Mouse (Mus musculus) left cerebral cortex, postnatal 25 days (tissue): ENCODE data around the gene Olfr1355. TPM values are rescaled to one million over a fixed set of nuclear protein-coding genes. Genes with fewer than 3 reads are reported as not detected.
"Not testable (repeated sequence)": the region's sequence is repeated elsewhere in the genome, so short reads cannot be mapped to it uniquely, and the experiment has no call there.

Experiments
- DNase-seq, 2 experiments: peaks; one replicate each; pipeline ENCODE4 v3.0.0; 2022; ENCODE audit warnings: low spot score in 2 of 2, mixed read lengths in 1 of 2
- intact Hi-C: fragments of 180-260 bp; cut with DNase I; formaldehyde crosslinking; loops from one replicate; pipeline ENCODE4 v1.15.1; 2025
- total RNA-seq, 2 experiments: library from RNA; stranded (reverse); gene quantifications; 2 replicates each; pipeline ENCODE4 v1.2.3; 2021

Gene Olfr1355
- not detected for total RNA-seq

DNA sequence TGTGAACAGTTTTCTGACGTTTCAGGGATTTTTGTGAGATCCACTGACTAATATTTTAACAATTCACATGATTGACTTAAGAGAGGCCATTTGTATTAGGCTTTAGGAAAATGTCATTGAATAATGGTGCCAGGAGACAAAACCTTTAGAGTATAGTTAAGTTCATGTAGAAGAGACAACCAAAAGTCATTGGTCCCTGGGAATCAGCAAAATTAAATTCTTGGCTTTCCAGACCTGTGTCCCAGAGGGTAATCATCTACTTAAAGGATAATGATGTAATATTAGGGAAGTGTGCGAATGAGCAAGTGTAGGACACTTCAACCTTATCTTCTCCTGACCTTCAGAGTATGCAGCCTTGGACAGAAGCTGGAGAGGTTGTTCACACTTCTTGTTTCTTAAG is at the start of gene Olfr1355:
Gene Olfr1355 (plus strand): TSS at position 301 of the 400 bp plus-strand sequence.
- intact Hi-C loops, result no loop called here
- no peak for DNase-seq

GRCm38 (mm10) chr10:78840456-78840855 is 34.9 kb upstream of the Olfr1355 start:
- intact Hi-C loops, DNase-seq: not testable (repeated sequence)

GRCm38 (mm10) chr10:78852066-78852465 is 23.3 kb upstream of the Olfr1355 start, which contains the start of gene Olfr1356:
Gene Olfr1356, minus strand, starts transcription at chr10:78852166.
- intact Hi-C loops, result no loop called here
- no peak for DNase-seq

GRCm38 (mm10) chr10:78912871-78913270 is 37.5 kb downstream of the Olfr1355 start, which contains the start of gene Olfr1354:
Gene Olfr1354, plus strand, starts transcription at chr10:78913171.
- not testable (repeated sequence) for DNase-seq

More at GRCm38 (mm10) chr10:78912871-78913270, 37.5 kb downstream of the Olfr1355 start, which contains the start of gene Olfr1354:
- intact Hi-C loops, result not testable (repeated sequence)

Other genes starting within 250 kb of the Olfr1355 start
- gene Casp14, start 157.2 kb upstream of the Olfr1355 start, total RNA-seq, result not detected
- under 1 TPM; 0.41 to 0.57 TPM for gene Ccdc105, start 122.5 kb upstream of the Olfr1355 start, total RNA-seq
- 10 to 100 TPM; 10.8 to 12.5 TPM for gene Slc1a6, start 95.0 kb upstream of the Olfr1355 start, total RNA-seq
- gene Olfr1356, start 23.4 kb upstream of the Olfr1355 start, total RNA-seq, result not detected
- gene Olfr1354, start 37.6 kb downstream of the Olfr1355 start, total RNA-seq, result not detected
- gene Olfr8, start 75.1 kb downstream of the Olfr1355 start, total RNA-seq, result not detected
- not detected for gene Olfr1353, start 87.8 kb downstream of the Olfr1355 start, total RNA-seq
- not detected for gene Olfr1352, start 105.5 kb downstream of the Olfr1355 start, total RNA-seq
- gene Olfr1351, start 136.9 kb downstream of the Olfr1355 start, total RNA-seq, result not detected
- not detected for gene Olfr57, start 153.2 kb downstream of the Olfr1355 start, total RNA-seq
- gene 2610008E11Rik, start 222.1 kb downstream of the Olfr1355 start, total RNA-seq, result 10 to 100 TPM; 21.1 to 23.7 TPM